Mouse (Mus musculus): Measurements from ENCODE around the gene Masp1. TPM values are rescaled to one million over a fixed set of nuclear protein-coding genes. Genes with fewer than 3 reads are reported as not detected.

The Masp1 gene
- not detected for polyA plus RNA-seq (2017; shearing (Covaris generic))

GRCm38 (mm10) chr16:23520235-23520871 is at the start of gene Masp1, which contains the start of gene Rtp4:
TSS of gene Masp1 (minus strand) at chr16:23520815.
TSS of gene Rtp4 (plus strand) at chr16:23520291.

DNA sequence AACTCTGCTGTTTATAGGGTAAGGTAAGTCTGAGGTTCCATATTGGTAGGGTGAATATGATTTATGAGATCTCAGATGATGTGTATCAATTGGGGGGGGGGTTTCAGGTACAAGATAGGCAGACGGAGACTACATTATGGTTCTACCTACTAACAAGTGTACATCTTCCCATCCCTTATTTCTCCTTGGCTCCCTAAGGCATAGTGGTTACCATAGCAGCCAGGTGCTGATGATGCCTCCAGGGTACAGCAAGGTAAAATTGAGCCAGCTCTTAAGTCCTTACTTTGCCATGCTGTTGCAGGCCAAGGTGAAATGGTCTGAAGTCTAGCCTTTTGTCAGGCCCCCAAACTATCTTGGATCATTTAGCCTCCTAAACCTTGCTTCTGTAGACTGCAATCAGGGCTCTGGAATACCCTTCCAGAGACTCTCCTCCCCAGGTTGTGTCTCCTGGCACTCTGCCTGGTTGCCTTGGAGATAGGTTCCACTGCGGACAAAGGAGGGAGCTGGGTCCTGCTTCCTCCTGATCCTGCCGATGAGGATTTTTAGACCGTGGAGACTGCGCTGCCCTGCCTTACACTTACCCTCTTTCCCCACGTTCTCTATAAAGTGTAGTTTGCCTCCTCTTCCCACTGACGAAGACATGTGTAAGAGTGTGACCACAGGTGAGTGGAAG is 91.8 kb downstream of the Masp1 start, which contains the start of gene Rtp1:
TSS of gene Rtp1 (plus strand) at position 487 of the 673 bp plus-strand sequence.

Other genes with a start within 250 kb of the Masp1 start
- gene Rtp1, start 91.7 kb downstream of the Masp1 start, polyA plus RNA-seq (2017; shearing (Covaris generic)): not detected
- gene Rtp4, start 524 bp downstream of the Masp1 start, polyA plus RNA-seq (2017; shearing (Covaris generic)): 112 TPM